Mouse (Mus musculus) C2C12 (cell line): ENCODE measurements around the gene Atrnl1.

Experiments used
- CEBPB ChIP-seq: IDR thresholded peaks from one replicate; pipeline ENCODE4 v1.6.1; 2011; ENCODE audit warnings: low read depth, mild to moderate bottlenecking, control low read depth, moderate library complexity
- CTCF ChIP-seq: IDR thresholded peaks from one replicate; pipeline ENCODE4 v1.5.1; 2011; ENCODE audit not compliant: control insufficient read depth, insufficient read depth, insufficient read length
- FOSL1 ChIP-seq: IDR thresholded peaks from one replicate; pipeline ENCODE4 v1.8.0; 2011; ENCODE audit warnings: mild to moderate bottlenecking, low read length; ENCODE audit not compliant: poor library complexity, insufficient read depth, severe bottlenecking
- MAX ChIP-seq: IDR thresholded peaks from one replicate; pipeline ENCODE4 v1.6.1; 2011; ENCODE audit warnings: mild to moderate bottlenecking, control low read depth
- MYOG ChIP-seq: IDR thresholded peaks from one replicate; pipeline ENCODE4 v1.6.1; 2011; ENCODE audit not compliant: control insufficient read depth, insufficient read length; ENCODE audit errors: extremely low read depth
- USF1 ChIP-seq: IDR thresholded peaks from one replicate; pipeline ENCODE4 v1.6.1; 2011; ENCODE audit warnings: low read depth, mild to moderate bottlenecking, control low read depth, moderate library complexity

- TF ChIP-seq MAX (no peak), CEBPB (no peak), CTCF (no peak), USF1 (no peak), FOSL1 (no peak), MYOG (no peak)
Measured at GRCm38 (mm10) chr19:58124566-58124965, 513.7 kb downstream of the Atrnl1 start.
